Mouse (Mus musculus) olfactory bulb, adult 2 months (tissue): ENCODE results near the gene U90926.

Source experiments
- CTCF ChIP-seq: fragments of 200-500 bp; IDR thresholded peaks from 2 replicates; pipeline ENCODE4 v1.5.1; 2012; ENCODE audit warnings: low read depth, mild to moderate bottlenecking, low read length, moderate library complexity; ENCODE audit not compliant: insufficient read depth
- POLR2A ChIP-seq: fragments of 200-500 bp; IDR thresholded peaks from 2 replicates; pipeline ENCODE4 v1.6.1; 2012; ENCODE audit warnings: mild to moderate bottlenecking, low read depth, low read length, moderate library complexity; ENCODE audit not compliant: insufficient read depth

- TF ChIP-seq CTCF (no peak), POLR2A (no peak)
Measured at GRCm38 (mm10) chr5:92205184-92205583, 10.0 kb downstream of the U90926 start.
